Mouse (Mus musculus) common myeloid progenitor, adult 5-6 weeks (primary cell): Measurements from ENCODE around the gene 1700113H08Rik. TPM values are rescaled to one million over a fixed set of nuclear protein-coding genes. Genes with fewer than 3 reads are reported as not detected.

Source experiments
- ATAC-seq: replicated peaks from 2 replicates; pipeline ENCODE4 v1.8.0; 2016; ENCODE audit warnings: low read depth, mild to moderate bottlenecking, moderate TSS enrichment, inconsistent platforms; ENCODE audit not compliant: poor library complexity, severe bottlenecking
- total RNA-seq: library from RNA; stranded (forward); fragments of 200-1000, 187-1606 nt; gene quantifications from 2 replicates; pipeline ENCODE4 v1.2.3, GENCODE M21; 2017

Gene 1700113H08Rik
- total RNA-seq, 1 experiment from 2014 or later: not detected

DNA sequence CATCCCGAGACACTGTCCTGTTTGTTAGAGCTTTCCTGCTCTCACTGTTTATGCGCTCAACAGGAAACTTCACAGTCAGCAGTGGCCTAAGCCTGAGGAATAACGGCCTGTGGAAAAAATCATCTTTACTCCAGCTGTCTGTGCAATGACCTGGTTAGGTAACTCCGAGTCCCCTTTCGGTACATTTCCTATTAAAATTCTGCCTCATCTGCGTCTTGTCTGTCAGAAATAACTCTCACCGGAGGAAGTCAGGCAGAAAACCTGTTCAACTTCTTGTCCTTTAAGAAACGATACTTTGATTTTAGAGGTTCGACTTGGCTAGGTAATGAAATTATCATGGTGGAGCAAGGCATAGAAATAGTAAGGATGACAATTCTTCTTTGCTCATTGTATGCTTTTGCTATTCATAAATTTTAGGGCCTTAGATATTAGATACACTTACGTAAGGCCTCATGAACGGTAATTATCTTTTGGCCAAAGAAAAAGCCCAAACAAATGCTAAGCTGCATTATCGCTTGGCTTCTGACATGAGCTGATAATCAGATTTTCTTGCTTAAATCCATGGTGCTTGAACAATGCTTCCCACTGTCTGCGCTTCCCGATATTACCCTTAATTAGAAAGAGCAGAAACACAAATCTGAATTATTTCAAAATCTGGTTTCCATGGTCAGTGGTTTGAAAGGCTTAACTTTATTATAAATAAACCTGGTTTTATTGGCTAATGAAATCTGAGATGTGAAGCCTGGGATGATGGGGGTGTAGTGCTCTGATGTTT is 96.1 kb downstream of the 1700113H08Rik start:
- ATAC-seq: no peak

DNA sequence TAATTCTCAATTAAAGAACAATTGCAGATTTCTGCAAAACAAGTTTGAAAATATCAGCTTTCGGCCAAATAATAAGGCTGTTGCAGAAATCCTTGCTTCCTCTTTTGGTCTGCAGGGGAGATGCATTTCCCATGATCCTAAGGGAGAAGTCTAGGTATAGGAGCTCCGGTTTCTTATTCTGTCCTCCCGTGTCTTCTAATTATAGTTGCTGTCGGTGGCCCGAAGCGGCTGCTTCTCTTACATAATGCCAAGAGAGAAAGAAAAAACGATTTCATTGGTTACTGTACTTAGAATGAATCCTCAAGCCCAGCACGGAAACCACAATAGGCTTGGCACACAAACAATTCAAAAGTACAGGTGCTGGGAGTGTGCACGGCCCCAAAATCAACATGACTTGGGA is 101.9 kb downstream of the 1700113H08Rik start:
- ATAC-seq: no peak

DNA sequence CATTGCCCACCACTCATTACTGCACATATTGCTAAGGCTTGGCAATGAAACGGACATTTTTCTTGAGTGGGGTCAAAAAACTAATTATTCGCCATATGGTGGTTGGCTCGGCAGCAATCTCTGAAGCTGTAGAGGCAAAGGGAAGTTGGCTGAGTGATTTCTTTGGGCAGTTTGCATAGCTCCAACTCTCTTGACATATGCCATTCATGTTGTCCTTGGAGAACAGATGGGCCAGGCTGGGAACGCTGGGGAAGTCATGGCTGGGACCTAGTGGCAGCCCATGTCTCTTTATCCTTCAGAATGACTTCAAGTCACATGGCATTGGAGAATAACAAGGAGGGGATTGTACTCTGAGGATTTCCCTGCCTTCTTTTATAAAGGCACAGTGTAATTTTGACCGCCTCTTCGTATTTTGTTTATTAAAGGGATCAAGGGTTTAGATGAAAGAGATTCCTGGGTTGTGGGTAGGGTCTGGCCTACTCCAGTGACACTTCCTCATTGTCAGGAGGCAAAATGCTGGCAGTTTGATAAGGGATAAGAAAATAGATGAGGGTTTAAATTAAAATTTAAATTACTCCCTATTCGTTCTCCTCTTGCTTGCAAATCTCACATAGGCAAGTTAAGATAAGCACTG is 138.4 kb downstream of the 1700113H08Rik start:
- no peak for ATAC-seq

DNA sequence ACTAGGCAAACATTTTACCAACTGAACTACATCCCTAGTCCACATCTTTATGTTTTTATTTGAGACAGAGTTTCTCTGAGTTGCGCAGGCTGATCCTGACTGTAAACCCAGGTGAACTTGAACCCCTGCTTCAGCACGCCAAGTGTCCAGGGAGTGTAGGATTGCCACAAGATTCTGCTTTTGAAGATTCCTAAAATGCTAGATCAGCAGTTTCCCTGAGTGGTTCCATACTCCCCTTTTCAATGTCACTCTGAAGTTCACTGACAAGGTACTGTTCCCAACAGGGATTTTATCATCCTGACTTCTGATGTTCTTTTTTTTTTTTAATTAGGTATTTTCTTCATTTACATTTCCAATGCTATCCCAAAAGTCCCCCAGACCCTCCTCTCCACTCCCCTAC is 140.9 kb downstream of the 1700113H08Rik start:
- no peak for ATAC-seq

DNA sequence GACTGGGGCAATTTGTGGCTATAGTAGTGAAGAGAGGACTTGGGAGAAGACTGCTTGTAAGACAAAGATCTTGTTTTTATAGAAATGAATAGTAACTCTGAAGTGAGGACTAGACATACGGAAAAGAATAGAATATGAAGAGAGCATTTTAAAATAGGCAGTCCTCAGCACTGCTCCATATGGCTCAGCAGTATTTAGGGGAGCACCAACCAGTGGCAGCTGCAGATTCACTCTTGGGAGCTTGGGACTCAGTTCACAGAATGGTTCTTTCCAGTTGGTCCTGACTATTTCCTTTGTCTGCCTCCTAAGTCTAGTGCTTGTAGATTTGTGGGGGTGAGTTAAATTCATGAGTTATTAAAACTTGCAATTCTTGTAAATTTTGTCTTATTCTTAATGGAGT is 151.6 kb downstream of the 1700113H08Rik start:
- ATAC-seq: no peak

DNA sequence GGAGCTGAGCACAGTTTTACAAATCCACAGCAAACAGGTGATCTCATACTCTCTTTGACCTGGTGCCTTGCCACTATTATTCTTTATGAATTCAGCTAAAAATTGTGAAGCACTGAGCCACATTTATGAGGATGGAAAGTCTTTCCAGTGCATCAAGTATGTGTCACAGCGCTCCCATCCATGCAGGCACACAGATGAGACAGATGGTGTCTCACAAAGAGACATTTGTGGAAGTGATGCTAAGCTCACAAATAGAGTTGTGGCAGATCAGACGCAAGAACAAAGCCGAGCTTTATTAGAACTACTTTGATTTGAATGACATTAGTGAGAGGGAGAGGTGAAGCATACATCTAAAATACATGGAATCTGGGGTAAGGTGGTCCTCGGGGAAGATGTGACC is 153.2 kb downstream of the 1700113H08Rik start:
- no peak for ATAC-seq

DNA sequence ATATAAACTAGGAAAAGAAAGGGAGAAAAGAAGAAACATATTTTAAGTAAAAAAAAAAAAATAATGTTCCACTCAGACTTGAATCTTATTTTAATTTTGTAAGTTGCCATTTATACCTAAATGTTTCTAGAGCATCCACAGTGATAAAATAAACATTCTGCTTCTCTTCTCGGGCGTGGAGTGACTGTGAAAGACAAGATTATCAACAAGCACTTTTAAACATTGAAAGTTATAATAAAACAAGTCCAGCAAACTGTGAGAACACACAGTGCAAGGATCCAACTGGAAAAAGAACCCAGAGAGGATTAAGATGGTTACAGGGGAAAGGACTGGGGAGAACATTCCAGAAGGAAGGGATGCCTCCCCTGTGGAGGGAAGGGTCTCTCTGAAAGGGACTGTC is 155.0 kb downstream of the 1700113H08Rik start:
- no peak for ATAC-seq

DNA sequence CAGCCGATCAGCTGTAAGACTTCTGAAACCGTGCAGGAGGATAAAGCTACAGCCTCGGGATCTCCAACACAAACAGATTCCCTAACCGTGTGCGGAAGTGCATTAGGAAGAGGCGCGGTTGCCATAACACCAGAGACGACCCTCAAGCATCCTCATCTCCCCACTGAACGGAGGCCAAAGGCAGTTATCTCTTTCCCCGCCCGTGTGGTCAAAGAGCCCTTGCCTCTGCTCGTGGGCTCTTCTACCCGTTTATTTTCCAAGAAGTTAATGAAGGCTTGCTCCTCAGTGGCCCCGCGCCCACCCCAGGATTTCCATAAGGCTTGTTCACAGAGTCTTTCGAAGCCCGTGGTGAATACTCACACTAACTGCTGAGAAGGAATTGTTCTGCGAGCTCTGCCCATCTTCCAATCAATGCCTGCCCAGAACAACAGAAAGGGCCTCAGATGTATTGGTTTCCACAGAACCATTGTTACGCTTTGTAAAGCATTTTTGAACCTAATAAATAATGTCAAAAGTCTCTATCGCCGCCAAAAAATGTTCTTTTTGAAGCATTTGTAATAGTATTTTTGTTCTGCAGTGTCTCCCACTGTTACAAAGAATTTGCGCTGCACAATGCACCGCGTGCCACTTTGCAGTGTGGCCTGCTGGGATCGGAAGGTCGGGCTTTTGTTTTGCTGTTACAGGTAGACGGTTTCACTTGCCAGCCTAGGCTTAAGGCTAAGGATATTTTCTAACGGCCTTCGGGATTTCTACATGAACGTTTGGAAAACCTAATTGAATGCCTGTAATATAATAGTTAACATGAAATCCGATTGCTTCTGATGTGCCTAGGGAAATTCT is 172.4 kb downstream of the 1700113H08Rik start:
- ATAC-seq: no peak

DNA sequence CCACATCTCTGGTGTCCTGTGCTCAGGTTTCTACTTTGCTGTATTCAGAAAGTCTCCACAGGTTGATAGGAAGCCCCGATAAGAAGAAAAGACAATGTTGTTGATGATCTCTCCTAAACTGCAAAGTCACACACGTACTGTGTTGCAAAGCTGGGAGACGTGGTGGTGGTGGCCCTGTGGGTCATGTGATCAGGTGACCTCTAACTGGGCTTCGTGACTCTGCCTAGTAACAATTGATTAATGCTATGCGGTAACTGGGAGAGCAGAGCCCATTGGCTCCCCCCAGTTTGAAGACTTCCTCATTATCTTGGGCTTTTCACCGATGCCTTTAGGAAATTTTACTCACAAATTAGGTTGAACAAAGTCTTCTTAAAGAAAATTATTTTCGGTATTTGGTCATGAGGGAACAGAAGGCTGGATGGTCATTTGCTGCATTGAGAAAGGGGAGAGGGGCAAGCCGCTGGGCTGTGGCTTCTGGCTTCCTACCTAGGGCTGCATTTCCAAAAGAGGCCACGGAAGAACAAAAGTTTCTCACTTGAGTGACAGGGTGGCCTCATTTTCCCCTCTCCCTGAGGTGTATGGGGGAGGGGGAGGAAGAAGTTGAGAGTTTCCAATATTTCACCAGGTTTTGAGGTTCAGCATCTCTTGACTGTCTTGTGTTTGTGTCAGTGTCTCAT is 181.6 kb downstream of the 1700113H08Rik start:
- ATAC-seq: no peak

DNA sequence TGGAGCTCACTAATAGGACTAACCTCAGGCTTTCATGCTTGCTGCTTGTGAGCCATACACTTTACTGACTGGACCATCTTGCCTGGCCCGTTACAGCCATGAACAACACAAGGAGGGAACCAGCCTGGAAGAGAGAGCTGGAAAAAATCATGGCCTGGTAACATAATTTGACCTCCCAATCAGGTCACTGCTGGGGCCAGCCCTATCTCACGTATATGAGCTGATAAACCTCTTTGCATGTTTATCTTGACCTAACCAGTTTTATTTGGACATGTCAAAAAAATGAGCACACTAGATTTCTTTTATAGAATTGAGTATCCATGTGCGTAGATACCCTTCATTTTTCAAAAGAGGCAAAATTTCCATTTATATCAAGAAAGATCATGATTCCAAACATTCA is 213.9 kb downstream of the 1700113H08Rik start:
- ATAC-seq: no peak

DNA sequence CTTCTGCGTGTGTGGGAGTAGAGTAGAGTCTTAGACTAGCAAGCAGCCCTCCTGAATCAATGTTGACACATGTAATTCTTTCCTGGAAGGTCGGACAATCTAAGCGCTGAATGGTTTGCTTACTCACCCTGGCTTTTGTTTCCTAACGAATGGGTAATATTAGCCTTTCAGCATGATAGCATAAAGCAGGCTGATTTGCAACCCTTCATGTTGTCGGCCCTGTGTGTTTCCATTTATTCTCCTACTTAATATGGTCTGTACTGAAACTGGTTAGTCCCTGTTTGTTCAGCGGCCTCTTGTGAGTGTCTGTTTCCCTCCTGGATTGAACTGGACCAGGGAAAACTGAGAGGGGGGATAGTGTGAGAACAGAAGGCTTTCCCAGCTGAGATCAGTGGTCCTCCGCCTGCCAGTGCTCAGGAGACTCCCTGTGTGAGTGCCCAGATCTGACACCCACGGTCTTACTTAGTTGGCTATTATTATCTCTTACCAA is 214.3 kb downstream of the 1700113H08Rik start:
- ATAC-seq: no peak

DNA sequence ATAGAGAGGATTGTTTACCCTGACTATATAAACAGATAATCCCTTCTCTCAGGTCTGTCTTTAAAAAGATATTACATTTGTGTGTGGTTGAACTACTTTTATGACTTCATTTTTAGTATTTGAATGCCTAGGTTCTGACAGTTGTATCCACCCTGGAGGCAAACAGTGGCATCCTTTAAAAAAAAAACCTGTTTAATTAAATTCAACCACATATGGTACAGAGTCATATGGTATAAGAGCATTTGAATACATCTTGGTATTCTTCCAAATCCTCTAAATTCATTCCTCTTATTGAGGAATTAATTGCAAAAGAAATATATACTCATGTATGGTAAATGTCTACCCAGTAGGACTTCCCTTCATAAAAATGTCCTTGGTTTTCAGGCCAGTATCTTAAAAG is 217.2 kb downstream of the 1700113H08Rik start:
- ATAC-seq: no peak

Other genes with a start within 250 kb of the 1700113H08Rik start
- gene Stab2, start 50.0 kb upstream of the 1700113H08Rik start, total RNA-seq: not detected in 2 replicates